8 mouse cellular contexts compared by ENCODE assay signal in the genomic region with DNA sequence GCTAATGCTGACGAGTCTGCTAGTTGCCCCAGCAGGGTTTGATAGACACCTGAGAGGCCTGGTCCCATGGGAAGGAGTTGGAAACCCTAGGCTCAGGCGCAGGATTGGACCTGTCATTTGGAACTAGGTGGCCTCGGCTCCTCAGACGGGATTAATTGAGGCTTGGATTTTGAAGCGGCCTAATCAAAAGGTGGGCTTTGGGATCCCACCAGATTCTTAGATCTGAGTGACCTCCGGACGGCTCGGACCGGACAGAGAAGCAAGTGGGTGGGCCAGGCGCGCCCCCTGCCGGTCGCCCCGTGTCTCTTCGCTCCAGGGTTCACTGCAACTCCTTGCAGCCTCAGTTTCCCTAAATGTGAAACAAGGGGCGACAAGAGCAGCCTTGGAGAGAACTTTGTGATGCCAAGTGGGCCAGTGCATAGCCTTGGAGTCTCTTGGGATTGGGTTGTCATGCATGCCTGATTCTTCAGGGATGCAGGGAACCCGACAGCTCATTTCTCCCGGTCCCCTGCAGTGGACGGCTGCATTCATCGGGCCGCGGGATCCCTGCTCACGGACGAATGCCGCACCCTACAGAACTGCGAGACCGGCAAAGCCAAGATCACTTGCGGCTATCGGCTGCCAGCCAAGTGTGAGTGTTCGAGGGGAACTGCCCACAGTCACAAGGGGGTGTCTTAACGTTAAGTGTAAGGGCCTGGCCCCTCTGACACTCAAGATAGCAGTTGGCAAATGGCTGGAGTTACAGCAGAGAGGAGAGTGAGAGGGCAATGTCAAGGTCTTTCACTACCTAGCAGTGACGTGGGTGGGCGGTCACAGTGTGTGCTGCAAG. TPM values are rescaled to one million over a fixed set of nuclear protein-coding genes. Genes with fewer than 3 reads are reported as not detected.
DNase-seq lines count a peak whose midpoint lies in the region; ATAC-seq lines count a peak whose summit lies in the region.

No protein-coding gene starts in this region.

- H3K36me3 ChIP-seq in kidney, embryonic 14.5 days (ENCODE audit: control insufficient read depth, insufficient read depth, low read length) = peaks cover 37% of the 10 kb centered on the region
- H3K36me3 ChIP-seq in lung, embryonic 15.5 days = peaks cover 40% of the 10 kb centered on the region

- ATAC-seq in kidney, embryonic 14.5 days (ENCODE audit: low FRiP score, low TSS enrichment) = peak; percentile 58
- peak; percentile 36; the same call in 1 of the 2 replicates for ATAC-seq in lung, embryonic 15.5 days (ENCODE audit: borderline replicate concordance, extremely low read depth, low FRiP score, low TSS enrichment)
- no peak for ATAC-seq in inflammation-experienced regulatory T-cells, adult 6 months

- H3K27ac ChIP-seq in kidney, embryonic 14.5 days (ENCODE audit: low read depth, low read length) = no peak overlapping the region
- no peak overlapping the region for H3K27ac ChIP-seq in lung, embryonic 15.5 days

- H3K4me3 ChIP-seq in kidney, embryonic 14.5 days (ENCODE audit: low read length) = no peak overlapping the region
- H3K4me3 ChIP-seq in lung, embryonic 15.5 days = no peak overlapping the region

- no peaks in the 10 kb centered on the region for H3K9me3 ChIP-seq in kidney, embryonic 14.5 days (ENCODE audit: control insufficient read depth, low read length)
- no peaks in the 10 kb centered on the region for H3K9me3 ChIP-seq in lung, embryonic 15.5 days

- no peak overlapping the region for H3K9ac ChIP-seq in kidney, embryonic 14.5 days (ENCODE audit: low read depth, low read length)
- no peak overlapping the region for H3K9ac ChIP-seq in lung, embryonic 15.5 days

- 13% methylated on average over 33 of the region's 33 CpGs for whole genome bisulfite sequencing in kidney, embryonic 14.5 days
- WGBS in lung, embryonic 15.5 days = 13% methylated on average over 33 of the region's 33 CpGs

- H3K4me2 ChIP-seq in kidney, embryonic 14.5 days (replicated peaks; ENCODE audit: low read depth, low read length) = no peak overlapping the region
- H3K4me2 ChIP-seq in lung, embryonic 15.5 days = no peak overlapping the region

- H3K4me1 ChIP-seq in kidney, embryonic 14.5 days (ENCODE audit: control insufficient read depth, insufficient read depth, low read length) = peaks cover 17% of the 10 kb centered on the region; the same call in 1 of the 2 replicates
- H3K4me1 ChIP-seq in lung, embryonic 15.5 days = peaks cover 14% of the 10 kb centered on the region

- DNase-seq in CD4-positive helper T cell, adult 2 months (ENCODE audit: low read depth, low spot score) = peak; percentile 34
- peak; percentile 46 for DNase-seq in adipocyte (ENCODE audit: low spot score)
- peak; percentile 73 for DNase-seq in embryo, embryonic 10 days (ENCODE audit: low spot score)
- peak; percentile 48 to 76 for DNase-seq in heart, adult 18-20 months
- DNase-seq in right cerebral cortex, adult 2 months (ENCODE audit: low spot score in 2 of 2) = peak; percentile 56 to 66

- H3K27me3 ChIP-seq in kidney, embryonic 14.5 days (ENCODE audit: control insufficient read depth, insufficient read depth, low read length) = no peaks in the 10 kb centered on the region
- H3K27me3 ChIP-seq in lung, embryonic 15.5 days = peaks cover 3% of the 10 kb centered on the region; the same call in 1 of the 2 replicates

RNA-seq across cellular contexts. Expression of gene Otub1, which starts 10.0 kb away (rescaled TPM):
- 10 to 100 TPM; 73.8 to 78.7 TPM for total RNA-seq in heart, adult 18-20 months (2021)
- 237 and 255 TPM in 2 replicates for polyA plus RNA-seq in kidney, embryonic 14.5 days (2014; fragmentation: Nextera tagmentation; extraction: Ambion mirVana)
- 188 and 194 TPM in 2 replicates for polyA plus RNA-seq in lung, embryonic 15.5 days (2015; fragmentation: Nextera tagmentation; extraction: Ambion mirVana)
- polyA plus RNA-seq in inflammation-experienced regulatory T-cells, adult 6 months (2017; shearing (Covaris generic)) = 100 to 1,000 TPM; 164 to 183 (median 169) TPM

RNA-seq across cellular contexts. Expression of gene Cox8a, which starts 21.3 kb away (rescaled TPM):
- total RNA-seq in heart, adult 18-20 months (2021) = 100 to 1,000 TPM; 344 to 429 TPM
- polyA plus RNA-seq in kidney, embryonic 14.5 days (2014; fragmentation: Nextera tagmentation; extraction: Ambion mirVana) = 1,171 and 1,487 TPM in 2 replicates
- polyA plus RNA-seq in lung, embryonic 15.5 days (2015; fragmentation: Nextera tagmentation; extraction: Ambion mirVana) = 793 and 848 TPM in 2 replicates
- polyA plus RNA-seq in inflammation-experienced regulatory T-cells, adult 6 months (2017; shearing (Covaris generic)) = 100 to 1,000 TPM; 284 to 445 (median 299) TPM

RNA-seq across cellular contexts. Expression of gene Naa40, which starts 44.9 kb away (rescaled TPM):
- total RNA-seq in heart, adult 18-20 months (2021) = 10 to 100 TPM; 14.2 to 14.9 TPM
- 57.8 and 90.7 TPM in 2 replicates for polyA plus RNA-seq in kidney, embryonic 14.5 days (2014; fragmentation: Nextera tagmentation; extraction: Ambion mirVana)
- 55.1 and 61.5 TPM in 2 replicates for polyA plus RNA-seq in lung, embryonic 15.5 days (2015; fragmentation: Nextera tagmentation; extraction: Ambion mirVana)
- 10 to 100 TPM; 21.3 to 28.4 (median 27.4) TPM for polyA plus RNA-seq in inflammation-experienced regulatory T-cells, adult 6 months (2017; shearing (Covaris generic))
